Mouse (Mus musculus) bone marrow macrophage, adult 2 months (primary cell): ENCODE data around the gene Cxcl17.

Experiments used
- CTCF ChIP-seq: IDR thresholded peaks from 2 replicates; pipeline ENCODE4 v1.5.1; 2012; ENCODE audit warnings: low read depth, mild to moderate bottlenecking, low read length, moderate library complexity
- POLR2A ChIP-seq: IDR thresholded peaks from 2 replicates; pipeline ENCODE4 v1.6.1; 2012; ENCODE audit warnings: mild to moderate bottlenecking, low read depth, low read length, borderline replicate concordance

DNA sequence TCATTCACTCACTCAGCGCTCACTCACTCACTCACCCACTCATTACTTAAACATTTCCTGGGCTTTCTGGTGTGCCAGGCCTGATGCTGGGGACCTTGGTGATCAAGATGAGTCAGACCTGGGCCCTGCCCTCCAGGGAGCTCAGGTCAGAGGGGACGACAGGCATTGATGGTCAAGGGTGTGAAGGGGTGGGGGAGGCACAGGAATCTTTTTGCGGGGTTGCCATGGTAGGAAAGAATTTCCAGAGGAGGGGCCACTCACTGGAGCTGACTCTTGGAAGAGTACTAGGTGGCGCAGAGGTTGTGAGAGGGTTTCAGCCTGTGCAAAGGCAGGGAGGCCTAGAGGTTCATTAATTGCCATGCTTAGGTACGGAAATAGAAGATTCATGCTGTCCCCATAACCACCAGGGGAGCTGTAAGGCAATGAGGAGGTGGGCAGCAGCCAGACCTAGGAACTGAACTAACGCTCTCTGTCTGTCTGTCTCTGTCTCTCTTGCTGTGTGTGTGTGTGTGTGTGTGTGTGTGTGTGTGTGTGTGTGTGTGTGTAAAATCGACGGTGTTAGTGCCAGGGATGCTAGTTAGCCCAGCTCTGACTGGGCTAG is 35.5 kb downstream of the Cxcl17 start:
- no peak for TF ChIP-seq POLR2A
- TF ChIP-seq CTCF = no peak
